Mouse (Mus musculus) cerebellum, postnatal 36 days (tissue): ENCODE results near the gene Dnaic1.

Experiments
- DNase-seq, 2 experiments: peaks; one replicate each; pipeline ENCODE4 v3.0.0; 2021 to 2022; ENCODE audit warnings: mixed read lengths in 2 of 2

Gene Dnaic1

GRCm38 (mm10) chr4:41636882-41637635, 67.5 kb downstream of the Dnaic1 start:
- DNase-seq: peak; percentile 73 to 78

- DNase-seq: no peak
These were observed 68.7 kb downstream of the Dnaic1 start for GRCm38 (mm10) chr4:41638186-41638731.

- DNase-seq: peak in 1 of 2 experiments; percentile 47
These were observed 69.2 kb downstream of the Dnaic1 start for GRCm38 (mm10) chr4:41638828-41639213.

GRCm38 (mm10) chr4:41639214-41639841, 69.8 kb downstream of the Dnaic1 start:
- DNase-seq: peak in 1 of 2 experiments; percentile 55

GRCm38 (mm10) chr4:41639913-41640507, 70.4 kb downstream of the Dnaic1 start, which contains the start of gene Enho:
Gene Enho, minus strand, starts transcription at chr4:41640324.
- peak; percentile 97 to 99 for DNase-seq

GRCm38 (mm10) chr4:41641199-41641822, 71.7 kb downstream of the Dnaic1 start:
- DNase-seq: no peak

- DNase-seq: peak; percentile 53 to 61
These were observed 75.9 kb downstream of the Dnaic1 start for GRCm38 (mm10) chr4:41645488-41645887.

- DNase-seq: no peak
These were observed 78.6 kb downstream of the Dnaic1 start for GRCm38 (mm10) chr4:41648157-41648556.

- DNase-seq: no peak
These were observed 79.1 kb downstream of the Dnaic1 start for GRCm38 (mm10) chr4:41648627-41649026.

GRCm38 (mm10) chr4:41653296-41653695, 83.7 kb downstream of the Dnaic1 start:
- peak; percentile 85 to 86 for DNase-seq

- no peak for DNase-seq
These were observed 84.2 kb downstream of the Dnaic1 start for GRCm38 (mm10) chr4:41653730-41654129.

- peak; percentile 79 to 80 for DNase-seq
These were observed 84.6 kb downstream of the Dnaic1 start for GRCm38 (mm10) chr4:41654217-41654616.

GRCm38 (mm10) chr4:41655525-41655924, 86.0 kb downstream of the Dnaic1 start:
- no peak for DNase-seq

- no peak for DNase-seq
These were observed 89.2 kb downstream of the Dnaic1 start for GRCm38 (mm10) chr4:41658566-41659384.

- no peak for DNase-seq
These were observed 90.0 kb downstream of the Dnaic1 start for GRCm38 (mm10) chr4:41659556-41659955.

- DNase-seq: no peak
These were observed 91.4 kb downstream of the Dnaic1 start for GRCm38 (mm10) chr4:41660851-41661430.

GRCm38 (mm10) chr4:41662723-41663122, 93.1 kb downstream of the Dnaic1 start:
- DNase-seq: no peak

GRCm38 (mm10) chr4:41663614-41664013, 94.0 kb downstream of the Dnaic1 start:
- no peak for DNase-seq

GRCm38 (mm10) chr4:41664533-41664932, 95.0 kb downstream of the Dnaic1 start:
- no peak for DNase-seq

GRCm38 (mm10) chr4:41665009-41665675, 95.6 kb downstream of the Dnaic1 start:
- DNase-seq: no peak

- DNase-seq: no peak
These were observed 97.1 kb downstream of the Dnaic1 start for GRCm38 (mm10) chr4:41666646-41667045.
